Comparison of ENCODE assay signal across 8 mouse cellular contexts in the genomic region with DNA sequence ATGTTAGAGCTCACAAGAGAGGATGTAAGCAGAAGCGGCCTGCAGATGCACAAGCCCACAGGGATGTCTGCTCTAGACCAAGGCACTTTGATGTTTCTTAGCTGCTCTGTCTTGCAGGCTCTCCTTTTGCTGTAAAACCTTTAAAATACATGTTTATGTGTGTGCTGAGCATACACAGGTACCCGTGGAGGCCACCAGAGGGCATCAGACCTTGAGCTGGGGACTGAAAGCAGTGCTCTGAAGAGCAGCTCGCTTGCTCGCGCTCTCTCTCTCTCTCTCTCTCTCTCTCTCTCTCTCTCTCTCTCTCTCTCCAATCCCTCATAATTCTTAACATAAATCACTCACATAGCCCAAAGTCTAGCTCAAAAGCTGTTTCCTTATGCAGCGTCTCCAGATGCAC. TPM values are rescaled to one million over a fixed set of nuclear protein-coding genes. Genes with fewer than 3 reads are reported as not detected.
DNase-seq lines count a peak whose midpoint lies in the region; ATAC-seq and TF ChIP-seq lines count a peak whose summit lies in the region.

No protein-coding gene starts in this region.

- no peak overlapping the region for H3K9ac ChIP-seq in lung, embryonic 14.5 days

- peaks cover 40% of the 10 kb centered on the region for H3K36me3 ChIP-seq in lung, embryonic 14.5 days (ENCODE audit: insufficient read depth)
- peaks cover 74% of the 10 kb centered on the region for H3K36me3 ChIP-seq in embryonic facial prominence, embryonic 10.5 days (replicated peaks)
- peaks cover 9% of the 10 kb centered on the region for H3K36me3 ChIP-seq in thymus, adult 2 months (ENCODE audit: control insufficient read depth, insufficient read depth, low read length)

- peak; percentile 57 for TF ChIP-seq CTCF in lung, embryonic 14.5 days (IDR thresholded peaks at IDR 0.05; ENCODE audit: low read depth)
- 0 out of 2 replicates have a peak, but pooled peaks have one; percentile 30 for TF ChIP-seq CTCF in thymus, adult 2 months (IDR thresholded peaks at IDR 0.05; ENCODE audit: borderline replicate concordance, control insufficient read depth, extremely low read depth, insufficient read depth, low read length, poor library complexity)

- no peak overlapping the region for H3K4me2 ChIP-seq in lung, embryonic 14.5 days

- no peak overlapping the region for H3K27ac ChIP-seq in lung, embryonic 14.5 days (ENCODE audit: low read depth)
- H3K27ac ChIP-seq in embryonic facial prominence, embryonic 10.5 days (replicated peaks) = no peak overlapping the region
- peak overlapping the region; percentile 75 for H3K27ac ChIP-seq in thymus, adult 2 months (ENCODE audit: control insufficient read depth, insufficient read depth, low read length)

- WGBS in lung, embryonic 14.5 days = 69% methylated on average over 6 of the region's 6 CpGs
- WGBS in embryonic facial prominence, embryonic 10.5 days = 75% methylated on average over 6 of the region's 6 CpGs
- WGBS in thymus, adult 2 months = 75% methylated on average over 6 of the region's 6 CpGs

- no peak overlapping the region for H3K4me3 ChIP-seq in lung, embryonic 14.5 days (ENCODE audit: low read depth, low read length)
- H3K4me3 ChIP-seq in embryonic facial prominence, embryonic 10.5 days = no peak overlapping the region
- no peak overlapping the region for H3K4me3 ChIP-seq in thymus, adult 2 months (ENCODE audit: control insufficient read depth, insufficient read depth, low read length)

- TF ChIP-seq POLR2A in thymus, adult 2 months (IDR thresholded peaks at IDR 0.05; ENCODE audit: control insufficient read depth, extremely low read depth, insufficient read depth, low read length, poor library complexity) = no peak

- no peaks in the 10 kb centered on the region for H3K9me3 ChIP-seq in lung, embryonic 14.5 days (ENCODE audit: low read depth, low read length)
- no peaks in the 10 kb centered on the region for H3K9me3 ChIP-seq in embryonic facial prominence, embryonic 10.5 days

- no peaks in the 10 kb centered on the region for H3K27me3 ChIP-seq in lung, embryonic 14.5 days (ENCODE audit: insufficient read depth, low read length)
- no peaks in the 10 kb centered on the region for H3K27me3 ChIP-seq in embryonic facial prominence, embryonic 10.5 days (replicated peaks; ENCODE audit: low read depth, poor library complexity, severe bottlenecking)
- H3K27me3 ChIP-seq in thymus, adult 2 months (ENCODE audit: control insufficient read depth, insufficient read depth, low read length) = no peaks in the 10 kb centered on the region

- H3K4me1 ChIP-seq in lung, embryonic 14.5 days (ENCODE audit: insufficient read depth) = no peaks in the 10 kb centered on the region
- H3K4me1 ChIP-seq in embryonic facial prominence, embryonic 10.5 days = no peaks in the 10 kb centered on the region
- peaks cover 10% of the 10 kb centered on the region for H3K4me1 ChIP-seq in thymus, adult 2 months (replicated peaks; ENCODE audit: control insufficient read depth, insufficient read depth, low read length)

- peak; percentile 60 to 71 for DNase-seq in cerebellum, postnatal 10 days
- no peak for DNase-seq in cerebellum, postnatal 4 days (ENCODE audit: low spot score in 2 of 2)
- peak; percentile 48 for DNase-seq in lung, embryonic 14.5 days
- no peak for DNase-seq in lung, adult 18-20 months
- DNase-seq in embryonic facial prominence, embryonic 10.5 days (ENCODE audit: low spot score) = peak; percentile 31
- peak; percentile 56 for DNase-seq in thymus, adult 2 months
- no peak for DNase-seq in cerebellum, adult 11 months

- no peak for ATAC-seq in lung, embryonic 14.5 days (ENCODE audit: insufficient read depth)
- no peak for ATAC-seq in megakaryocyte-erythroid progenitor cell, adult 5-6 weeks (replicated peaks; ENCODE audit: low FRiP score, low TSS enrichment, poor library complexity, severe bottlenecking)

RNA-seq across cellular contexts. Expression of a gene that starts 24.3 kb away (rescaled TPM):
- 35.3 and 38.7 TPM in 2 replicates for polyA plus RNA-seq in lung, embryonic 14.5 days (2014; fragmentation: Nextera tagmentation; extraction: Ambion mirVana)
- polyA plus RNA-seq in embryonic facial prominence, embryonic 10.5 days (2016; fragmentation: Nextera tagmentation; extraction: Ambion mirVana) = 20.8 and 28.4 TPM in 2 replicates
- polyA plus RNA-seq in thymus, adult 2 months (2012; rRNA removed) = 25.9 and 26.7 TPM in 2 replicates
- 11.7 and 24.6 TPM in 2 replicates for total RNA-seq in megakaryocyte-erythroid progenitor cell, adult 5-6 weeks (2014; fragmentation: Nextera tagmentation)
- total RNA-seq in megakaryocyte-erythroid progenitor cell, adult 5-6 weeks (2017) = 38.4 and 62.2 TPM in 2 replicates

RNA-seq across cellular contexts. Expression of a gene that starts 59.5 kb away (rescaled TPM):
- 0.07 and 0.16 TPM in 2 replicates for polyA plus RNA-seq in lung, embryonic 14.5 days (2014; fragmentation: Nextera tagmentation; extraction: Ambion mirVana)
- 0.05 and 0.18 TPM in 2 replicates for polyA plus RNA-seq in embryonic facial prominence, embryonic 10.5 days (2016; fragmentation: Nextera tagmentation; extraction: Ambion mirVana)
- 2.8 and 3.4 TPM in 2 replicates for polyA plus RNA-seq in thymus, adult 2 months (2012; rRNA removed)
- not detected in 2 replicates for total RNA-seq in megakaryocyte-erythroid progenitor cell, adult 5-6 weeks (2014; fragmentation: Nextera tagmentation)
- total RNA-seq in megakaryocyte-erythroid progenitor cell, adult 5-6 weeks (2017) = not detected in 2 replicates

Comparison
In these comparisons a context has a peak if more than half of its experiments do, and no peak if none do; other contexts are left out.
1. DNase-seq: peak in cerebellum, postnatal 10 days (2 of 2), lung, embryonic 14.5 days (single experiment), embryonic facial prominence, embryonic 10.5 days (single experiment) and thymus, adult 2 months (single experiment); none in cerebellum, postnatal 4 days (0 of 2), lung, adult 18-20 months (0 of 2) and cerebellum, adult 11 months (single experiment).